Mouse (Mus musculus) mouse embryonic stem cell (cell line): ENCODE data around the gene Pigq.

Experiments
- in situ Hi-C, 2 experiments: fragments of 300-500 bp; cut with MboI; formaldehyde crosslinking; loops; 1 replicate in 1 of 2; 3 replicates in 1 of 2; pipeline ENCODE4 v1.14.3; 2019 to 2020; ENCODE audit warnings: low sequenced_read_pairs in 2 of 2, low pct_unique_long_range_greater_than_20kb in 1 of 2, mixed read lengths in 1 of 2; ENCODE audit not compliant: unreplicated experiment in 1 of 2

Gene Pigq

DNA sequence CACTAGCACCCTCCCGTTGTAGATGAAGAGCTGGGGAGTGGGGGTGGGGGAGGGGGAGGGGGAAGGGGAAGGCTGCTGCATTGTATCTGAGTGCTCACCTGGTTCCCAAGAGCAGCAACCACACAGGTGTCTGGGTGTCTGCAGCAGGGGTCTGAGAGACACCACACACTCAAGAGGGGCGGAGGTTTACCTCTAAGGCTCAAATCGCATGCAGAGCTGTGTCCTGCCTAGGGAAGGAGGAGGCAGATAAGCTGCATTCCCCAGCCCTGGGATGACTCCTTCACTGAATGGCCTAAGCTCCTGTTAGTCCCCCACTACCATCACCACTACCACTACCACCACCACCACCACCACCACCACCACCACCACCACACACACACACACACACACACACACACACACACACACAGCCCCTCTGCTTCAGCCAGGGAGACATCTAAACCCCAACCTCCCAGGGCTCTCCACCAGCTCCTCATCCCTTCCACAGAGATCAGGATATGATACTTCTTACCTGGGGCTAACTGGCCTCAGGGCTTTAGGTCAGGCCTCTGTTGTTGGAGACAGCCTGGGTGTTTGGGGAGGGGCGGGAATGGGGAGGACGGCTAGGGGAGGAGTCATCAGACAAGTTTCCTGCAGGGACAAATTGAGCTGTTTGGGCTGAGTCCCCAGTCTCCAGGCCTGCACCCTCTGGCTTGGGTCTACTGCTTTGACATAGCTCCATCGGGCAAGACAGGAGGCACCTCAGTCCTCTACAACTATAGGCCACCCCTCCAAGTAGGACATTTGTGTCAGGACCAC lies at the start of gene Pigq, which contains the start of gene Nhlrc4:
Gene Pigq (minus strand): TSS at position 571 of the 798 bp plus-strand sequence.
Gene Nhlrc4 (minus strand): TSS at position 596 of the 798 bp plus-strand sequence.
- in situ Hi-C loops = no loop called here

DNA sequence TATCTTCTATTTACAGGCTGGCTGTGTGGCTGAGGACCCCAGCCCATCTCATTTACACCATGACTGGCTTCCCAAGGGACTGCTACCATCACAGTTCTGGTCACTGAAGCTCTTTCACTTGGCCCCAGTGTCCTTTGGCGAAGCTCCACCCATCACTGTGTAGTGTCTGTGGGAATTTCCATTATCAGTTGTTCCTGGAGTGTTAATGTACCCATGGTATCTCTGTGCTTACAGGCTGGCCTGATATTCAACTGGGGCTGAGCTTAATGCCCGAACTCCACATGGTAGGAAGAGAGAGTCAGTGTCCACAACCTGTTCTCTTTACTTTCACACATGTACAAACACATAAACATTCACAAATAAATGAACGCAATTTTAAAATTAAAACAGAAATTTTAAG lies 48.8 kb upstream of the Pigq start:
- in situ Hi-C loops = no loop called here

DNA sequence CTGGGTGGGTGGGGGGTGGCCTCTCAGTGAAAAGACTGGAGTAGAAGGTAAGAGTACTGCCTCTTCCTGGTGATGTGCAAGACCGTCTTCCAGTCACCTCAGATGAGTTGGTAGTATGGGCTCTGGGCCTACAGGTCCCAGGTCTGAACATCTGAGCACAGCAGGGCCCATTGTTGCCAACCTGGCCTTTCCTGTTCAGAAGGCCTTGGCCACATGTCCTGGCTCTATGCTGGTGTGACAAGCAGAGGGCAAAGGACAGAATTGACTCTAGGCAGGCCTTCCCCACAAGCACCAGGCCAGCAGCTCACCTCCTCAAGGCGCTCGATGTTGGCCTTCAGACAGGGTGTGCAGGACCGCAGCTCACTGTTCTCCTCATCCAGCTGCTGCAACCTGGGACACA lies 47.5 kb upstream of the Pigq start:
- in situ Hi-C loops = no loop called here

DNA sequence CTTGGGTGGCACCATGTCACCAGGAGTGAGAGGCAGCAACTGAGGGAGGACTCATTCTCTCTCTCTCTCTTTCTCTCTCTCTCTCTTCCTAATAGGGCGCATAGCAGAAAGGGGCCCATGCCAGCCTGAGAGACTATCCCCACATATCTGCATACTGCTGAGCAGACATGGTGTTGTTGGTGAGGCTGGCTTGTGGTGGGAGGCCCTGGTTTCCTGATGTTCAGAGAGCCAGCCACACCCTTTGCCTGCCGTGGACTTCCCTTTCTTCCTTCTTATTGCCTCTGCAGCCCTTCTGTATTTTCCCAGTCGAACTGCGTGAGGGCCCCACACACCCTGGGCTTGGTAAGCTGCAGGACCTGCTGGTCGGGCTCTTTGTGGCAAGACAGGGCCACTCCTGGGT lies 45.6 kb upstream of the Pigq start:
- in situ Hi-C loops = no loop called here

DNA sequence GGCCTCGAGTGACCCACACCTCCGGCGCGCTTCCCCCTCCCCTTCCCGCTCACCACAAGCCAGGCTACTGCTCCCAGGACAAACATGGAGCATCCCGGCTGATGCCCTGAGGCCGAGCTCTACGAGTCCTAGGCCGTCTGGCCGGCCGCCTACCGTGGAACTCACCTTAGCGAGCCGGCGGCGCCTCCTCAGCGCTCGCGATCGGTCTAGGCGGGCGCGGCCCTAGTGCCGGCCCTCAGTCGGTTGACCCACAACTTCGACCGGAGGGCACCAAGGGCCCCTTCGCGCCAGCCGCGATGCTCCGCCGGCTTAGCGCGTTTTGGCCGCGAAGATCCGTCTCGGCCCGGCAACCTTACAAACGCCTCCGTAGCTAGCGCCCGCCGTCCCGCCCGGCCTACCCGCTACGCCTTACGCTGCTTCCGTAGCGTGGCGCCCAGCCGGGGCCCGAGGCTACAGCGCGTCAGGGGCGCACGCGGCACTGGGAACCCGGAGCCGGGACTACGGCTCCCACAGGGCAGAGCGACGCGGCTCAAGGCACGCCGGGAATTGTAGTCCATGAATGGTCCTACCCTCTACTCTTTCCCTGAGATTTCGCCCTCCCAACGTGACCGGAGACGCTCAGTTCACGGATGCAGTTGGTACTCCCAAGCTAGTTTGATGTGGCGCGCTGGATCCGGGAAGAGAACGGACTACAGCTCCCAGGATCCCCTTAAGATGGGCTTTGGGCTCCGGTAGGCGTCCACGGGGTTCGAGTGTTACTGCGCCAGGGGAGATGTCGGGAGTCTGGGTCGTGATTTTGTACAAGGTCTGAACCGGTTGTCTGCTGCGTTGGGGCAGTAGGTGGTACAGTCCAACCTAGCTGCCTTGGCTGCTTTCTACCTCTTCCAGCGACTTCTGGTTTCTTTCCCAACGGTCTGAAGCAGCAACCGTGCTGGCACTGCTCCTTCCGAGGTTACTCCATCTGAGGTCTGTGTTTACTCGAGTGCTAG lies 40.9 kb upstream of the Pigq start, which contains the start of gene Capn15:
Gene Capn15 (minus strand): TSS at position 491 of the 989 bp plus-strand sequence.
- in situ Hi-C loops = no loop called here

DNA sequence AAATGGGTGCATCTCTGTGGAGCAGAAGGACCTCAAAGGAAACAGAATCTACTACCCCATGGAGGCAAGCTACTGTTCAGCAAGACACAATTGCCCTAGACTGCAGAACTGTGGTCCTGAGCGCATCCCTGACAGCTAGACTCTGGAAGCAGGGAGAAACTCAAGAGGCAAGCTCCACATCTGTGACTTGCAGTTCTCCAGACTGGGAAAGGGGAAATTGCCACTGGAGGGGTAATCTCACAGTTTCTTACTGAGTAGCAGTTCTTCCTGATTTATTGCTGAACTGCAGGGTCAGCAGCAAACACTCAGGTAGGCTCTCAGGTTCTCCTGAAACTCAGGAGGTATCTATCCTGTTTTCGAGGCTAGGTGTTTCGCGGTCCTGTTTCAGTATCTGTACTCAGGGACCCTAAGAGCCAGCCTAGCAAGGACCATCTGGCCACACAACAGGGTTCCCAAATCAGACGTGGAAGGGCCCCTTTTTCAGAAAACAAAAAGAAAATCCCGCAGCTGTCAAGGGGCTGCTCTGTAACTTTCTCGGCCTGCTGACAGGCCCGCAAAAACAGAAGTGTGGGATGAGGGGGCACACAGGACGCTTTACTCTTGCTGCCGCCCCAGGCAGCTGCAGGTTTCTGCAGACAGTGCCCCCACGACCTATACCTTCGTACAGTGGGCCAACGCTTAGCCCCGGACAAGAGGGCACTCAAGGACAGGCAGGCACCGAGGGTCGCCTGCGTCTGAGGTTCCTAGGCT lies 40.0 kb upstream of the Pigq start:
- in situ Hi-C loops = no loop called here

DNA sequence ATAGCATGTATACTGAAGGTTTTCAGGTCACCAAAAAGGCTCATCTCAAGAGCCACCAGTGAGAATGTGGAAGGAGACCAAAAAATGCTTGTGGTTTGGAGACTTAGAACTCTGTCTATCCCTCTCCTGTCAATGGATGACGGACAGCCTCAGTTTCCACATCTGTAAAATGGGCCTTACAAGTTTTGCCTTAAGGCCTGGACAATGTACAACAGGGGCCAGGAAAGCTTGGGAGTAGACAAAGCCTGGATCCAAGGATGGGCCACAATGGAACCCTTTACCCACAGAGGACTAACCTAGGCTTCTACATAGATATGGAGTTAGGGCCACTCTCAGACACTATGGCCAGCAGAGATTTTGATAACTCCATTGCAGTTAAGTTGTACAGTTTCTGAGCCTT lies 39.3 kb upstream of the Pigq start:
- in situ Hi-C loops = no loop called here

DNA sequence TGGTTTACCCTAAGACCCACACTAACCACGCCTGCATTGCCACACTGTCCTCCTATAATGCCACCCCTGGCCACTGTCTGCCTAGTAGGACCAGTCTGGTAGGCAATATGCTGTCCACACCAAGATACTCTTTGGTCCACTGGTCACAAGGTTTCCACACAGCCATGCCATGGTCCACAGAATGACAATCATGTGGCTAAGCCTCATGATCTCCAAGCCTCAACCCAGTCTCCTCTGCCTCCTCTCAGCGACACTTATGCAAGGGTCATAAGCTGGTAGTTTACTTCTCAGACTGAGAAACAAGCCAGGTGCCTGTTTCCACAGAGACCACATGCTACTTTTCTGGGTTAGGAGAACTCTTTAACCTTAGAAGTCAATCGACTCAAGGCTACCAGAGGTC lies 38.2 kb upstream of the Pigq start:
- in situ Hi-C loops = no loop called here

DNA sequence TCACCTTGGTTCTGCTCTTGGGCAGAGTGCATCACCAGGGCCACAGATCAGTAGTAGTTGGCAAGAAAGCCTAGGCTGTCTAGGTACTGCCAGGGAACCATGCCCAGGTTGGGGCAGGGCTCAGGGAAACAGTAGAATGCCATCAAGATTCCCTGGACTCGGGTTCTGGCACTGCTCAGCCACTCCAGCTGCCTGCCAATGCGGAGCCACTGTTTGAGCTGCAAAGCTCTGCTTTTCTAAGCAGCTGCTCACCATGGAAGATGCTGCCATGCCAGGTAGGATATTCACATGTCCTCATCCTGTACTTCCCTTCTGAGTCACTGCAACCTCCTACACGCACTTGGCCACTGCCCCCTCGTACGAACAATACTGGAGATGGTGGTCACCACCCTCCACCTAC lies 36.1 kb upstream of the Pigq start:
- in situ Hi-C loops = no loop called here

DNA sequence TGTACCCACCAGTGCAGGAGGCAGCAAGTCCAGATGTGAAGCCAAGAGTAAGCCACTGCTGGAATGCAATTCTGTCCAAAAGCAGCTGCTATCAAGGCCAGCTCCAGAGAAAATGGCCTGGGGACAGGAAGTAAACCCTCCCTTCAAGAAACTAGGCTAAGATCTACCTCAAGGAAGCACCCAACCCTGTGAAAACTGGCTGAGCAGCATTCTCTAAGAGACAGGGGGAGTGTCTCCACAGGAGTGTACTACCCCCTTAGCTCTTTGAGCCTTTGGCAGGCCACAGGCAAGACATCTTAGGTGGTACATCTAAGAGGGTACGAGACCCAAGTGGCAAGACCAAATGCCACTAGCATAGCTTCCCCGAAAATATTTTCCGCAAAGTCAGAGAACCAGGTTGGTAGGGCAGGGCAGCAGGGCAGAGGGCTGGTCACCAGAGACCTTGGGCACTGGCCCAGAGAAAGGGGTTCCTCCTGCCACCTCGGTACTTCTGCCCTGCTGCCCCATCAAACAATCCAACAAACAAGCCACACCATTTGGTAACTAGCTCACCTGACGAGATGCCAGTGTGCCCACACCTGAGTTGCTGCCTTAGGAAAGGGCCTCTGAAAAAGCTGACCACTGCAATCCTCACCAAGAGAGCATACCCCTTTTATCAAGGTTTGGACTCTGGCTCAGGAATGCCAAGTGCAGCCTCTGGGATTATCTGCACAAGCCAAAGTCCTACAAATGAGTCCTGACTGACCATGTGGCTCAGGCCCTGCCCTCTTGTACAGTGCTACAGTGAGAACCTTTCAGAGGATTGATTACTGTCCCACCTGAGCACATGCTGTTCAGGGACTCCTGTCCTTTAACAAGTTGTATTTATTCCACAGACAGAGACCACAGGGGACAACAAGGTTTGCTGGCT lies 35.3 kb upstream of the Pigq start:
- in situ Hi-C loops = no loop called here

DNA sequence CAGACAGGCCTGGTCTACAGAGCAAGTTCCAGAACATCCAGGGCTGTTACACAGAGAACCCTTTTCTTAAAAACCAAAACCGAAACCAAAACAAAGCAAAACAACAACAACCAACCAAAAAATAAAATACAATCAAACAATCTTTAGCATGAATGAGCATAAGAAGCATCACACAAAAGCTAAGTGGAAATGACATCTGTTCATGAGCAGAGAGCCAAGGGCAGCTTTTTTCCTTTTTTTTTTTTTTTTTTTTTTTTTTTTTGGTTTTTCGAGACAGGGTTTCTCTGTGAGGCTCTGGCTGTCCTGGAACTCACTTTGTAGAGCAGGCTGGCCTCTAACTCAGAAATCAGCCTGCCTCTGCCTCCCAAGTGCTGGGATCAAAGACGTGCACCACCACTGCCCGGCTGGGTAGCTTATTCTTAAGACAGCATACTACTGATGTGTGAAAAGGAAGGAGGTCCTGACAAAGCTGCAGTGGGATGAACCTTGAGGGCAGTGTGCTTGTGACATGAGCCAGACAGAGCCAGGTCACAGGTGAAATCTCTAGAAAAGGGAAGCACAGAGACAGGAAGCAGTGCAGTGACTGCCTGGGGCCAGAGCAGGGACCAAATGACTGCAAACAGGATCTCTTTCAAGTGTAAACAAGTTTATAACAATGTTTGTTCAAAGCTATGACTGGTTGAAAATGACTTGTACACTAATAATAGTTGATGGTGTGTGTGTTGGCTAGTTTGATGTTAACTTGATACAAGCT lies 26.4 kb upstream of the Pigq start:
- in situ Hi-C loops = no loop called here

DNA sequence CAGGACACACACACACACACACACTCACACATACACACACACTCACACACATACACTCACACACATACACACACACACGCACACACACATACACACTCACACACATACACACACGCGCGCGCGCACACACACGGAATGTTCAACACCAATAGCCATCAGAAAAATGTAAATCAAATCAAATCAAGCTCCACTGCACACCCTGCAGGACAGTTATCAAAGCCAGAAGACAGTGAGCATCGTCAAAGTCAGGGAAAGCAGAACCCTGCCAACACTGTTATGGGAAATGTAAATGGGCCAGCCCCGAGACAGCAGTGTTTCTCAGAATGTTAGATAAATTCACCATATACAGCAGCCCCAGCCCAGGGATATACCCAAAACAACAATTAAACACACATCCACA lies 25.7 kb upstream of the Pigq start:
- in situ Hi-C loops = no loop called here

DNA sequence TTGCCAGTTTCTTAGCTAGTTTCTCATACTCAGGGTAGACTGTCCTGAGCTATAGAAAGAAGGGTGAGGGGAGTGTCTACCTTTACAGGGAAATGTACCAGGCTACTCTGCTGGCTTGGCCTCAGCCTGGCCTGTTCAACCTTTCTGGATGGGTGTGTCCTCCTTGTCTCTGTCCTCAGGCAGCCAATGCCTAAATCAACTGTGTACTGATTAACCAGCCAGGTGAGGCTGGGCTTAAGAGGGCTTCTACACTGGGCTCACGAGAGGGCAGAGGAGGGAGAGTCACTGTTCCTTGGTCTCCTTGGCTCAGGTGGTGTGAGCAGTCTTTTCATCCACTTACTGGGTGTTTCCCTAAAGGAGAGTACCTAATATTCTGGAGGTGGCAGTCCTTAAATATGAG lies 23.4 kb upstream of the Pigq start:
- in situ Hi-C loops = no loop called here

DNA sequence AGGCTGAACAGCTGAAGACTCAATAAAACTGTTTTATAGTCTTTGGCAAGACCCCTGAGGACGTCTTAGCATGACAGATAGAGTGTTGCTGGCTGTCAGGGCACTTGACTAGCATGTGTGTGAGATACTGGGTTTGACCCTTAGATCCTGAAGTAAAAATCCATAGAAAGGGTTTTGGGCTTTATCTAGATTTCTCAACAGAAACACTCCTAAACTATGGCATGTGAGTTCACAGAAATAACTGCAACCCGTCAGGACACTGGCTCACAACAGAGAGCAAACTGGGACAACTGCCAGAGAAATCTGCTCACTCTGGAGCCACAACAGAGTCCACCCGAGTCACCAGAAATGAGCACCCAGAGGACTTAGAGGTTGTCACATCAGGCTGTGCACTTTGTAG lies 22.9 kb upstream of the Pigq start:
- in situ Hi-C loops = no loop called here

DNA sequence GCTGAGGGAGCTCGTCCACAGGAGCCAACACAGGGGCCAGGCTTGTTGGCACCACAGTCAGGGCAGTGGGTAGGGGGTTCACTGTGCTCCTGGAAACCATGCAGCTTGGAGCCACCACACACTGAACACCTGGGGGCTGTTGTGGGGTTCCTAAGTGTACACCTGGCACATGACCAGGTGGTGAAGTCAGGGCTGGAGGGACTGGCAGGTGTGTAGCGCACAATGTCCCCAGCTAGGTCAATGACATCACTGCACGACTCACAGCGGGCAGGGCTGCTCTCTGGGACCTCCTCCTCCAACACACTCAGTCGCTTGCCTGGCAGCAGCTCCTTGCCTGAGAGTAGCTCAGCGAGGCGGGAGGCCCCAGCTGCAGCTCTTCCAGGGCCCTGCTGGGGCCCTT lies 19.5 kb upstream of the Pigq start:
- in situ Hi-C loops = no loop called here

DNA sequence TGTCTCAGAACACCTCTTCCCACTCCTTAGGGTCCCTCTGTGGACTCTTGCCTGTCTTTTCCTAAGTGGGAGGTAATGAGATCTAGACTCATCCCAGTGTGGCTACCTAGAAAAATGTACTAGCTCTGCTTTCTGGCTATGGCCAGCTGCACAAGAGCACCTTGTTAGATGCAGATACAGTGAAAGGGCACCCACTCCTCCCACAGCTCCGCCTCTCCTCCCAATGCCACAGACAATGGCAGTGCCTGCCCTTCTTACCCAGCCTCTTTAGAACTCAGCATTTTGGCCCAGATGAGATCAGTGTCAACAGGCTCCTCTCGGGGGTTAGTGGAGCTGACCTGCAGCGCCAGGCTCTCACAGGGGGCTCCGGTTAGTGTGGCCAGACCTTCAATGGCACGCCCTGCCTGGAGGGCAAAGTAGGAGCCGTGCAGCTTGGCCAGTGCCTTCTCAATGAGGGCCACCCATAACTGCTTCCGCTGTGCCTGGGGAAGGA lies 17.7 kb upstream of the Pigq start:
- in situ Hi-C loops = no loop called here

DNA sequence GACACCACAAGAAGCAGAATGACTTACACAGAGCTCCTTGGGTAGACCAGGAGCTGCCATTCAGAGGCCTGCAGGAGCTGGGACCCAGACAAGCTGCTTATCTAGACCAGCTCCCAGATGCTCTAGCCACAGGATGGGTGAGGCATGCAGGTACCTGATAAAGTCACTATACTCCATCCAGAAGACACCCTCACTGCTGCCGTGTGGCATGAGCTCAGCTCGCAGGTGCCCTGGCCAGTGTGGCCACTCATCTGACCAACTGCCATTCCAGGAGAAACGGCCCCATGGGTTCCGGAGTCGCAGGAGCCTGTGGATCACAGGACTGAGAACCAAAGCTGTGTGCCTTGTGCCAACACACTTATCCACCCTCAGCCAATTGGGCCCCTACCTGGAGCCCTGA lies 16.8 kb upstream of the Pigq start:
- in situ Hi-C loops = no loop called here
